Mouse (Mus musculus): ENCODE data around the gene Dpp6.

- TF ChIP-seq CTCF (IDR thresholded peaks at IDR 0.05; ENCODE audit: low read depth, low read length) (no peak), TAL1 (conservative IDR thresholded peaks at IDR 0.05; ENCODE audit: low read depth, low read length) (no peak), GATA2 (IDR thresholded peaks at IDR 0.05; ENCODE audit: borderline replicate concordance, low read depth, low read length) (no peak), GATA1 (IDR thresholded peaks at IDR 0.05; ENCODE audit: borderline replicate concordance, low read length) (no peak), POLR2AphosphoS5 (IDR thresholded peaks at IDR 0.05; ENCODE audit: insufficient replicate concordance, low read depth, low read length) (no peak)
Observed at GRCm38 (mm10) chr5:27481706-27482105, 664.7 kb downstream of the Dpp6 start.

Data from G1E (cell line).